Mouse (Mus musculus): ENCODE measurements at regions not wholly inside any gene's neighbourhood (a gene's known extent, or its start where the extent isn't known, plus 50 kb on each side); places are given as distances from the start of the nearest gene placed in this dataset.

GRCm38 (mm10) chr17:65173236-65173635 lies 337.4 kb upstream of the 4930583I09Rik start:
- H3K9me3 ChIP-seq (replicated peaks; ENCODE audit: control insufficient read depth, insufficient read depth, low read length, poor library complexity, severe bottlenecking) = no peaks in the 10 kb centered on the region
- H3K4me1 ChIP-seq (ENCODE audit: control insufficient read depth, insufficient read depth, low read length) = no peaks in the 10 kb centered on the region
- H3K36me3 ChIP-seq (ENCODE audit: control insufficient read depth, insufficient read depth, low read length, poor library complexity, severe bottlenecking) = no peaks in the 10 kb centered on the region
- no peak overlapping the region for H3K27ac ChIP-seq (ENCODE audit: insufficient read depth, low read length)
- no peaks in the 10 kb centered on the region for H3K27me3 ChIP-seq (ENCODE audit: control insufficient read depth, insufficient read depth, low read length, poor library complexity, severe bottlenecking)
- no peak overlapping the region for H3K9ac ChIP-seq (ENCODE audit: low read depth, poor library complexity, severe bottlenecking)
- TF ChIP-seq CTCF (IDR thresholded peaks at IDR 0.05; ENCODE audit: low read depth, low read length) (no peak), EP300 (IDR thresholded peaks at IDR 0.05; ENCODE audit: insufficient read depth, low read depth, low read length) (no peak), POLR2A (IDR thresholded peaks at IDR 0.05; ENCODE audit: insufficient read depth, low read length) (no peak)
- no peak overlapping the region for H3K4me3 ChIP-seq (ENCODE audit: low read depth, low read length)

- no peak overlapping the region for H3K4me3 ChIP-seq (ENCODE audit: low read depth, low read length)
- H3K36me3 ChIP-seq (ENCODE audit: control insufficient read depth, insufficient read depth, low read length, poor library complexity, severe bottlenecking) = no peaks in the 10 kb centered on the region
- H3K9me3 ChIP-seq (replicated peaks; ENCODE audit: control insufficient read depth, insufficient read depth, low read length, poor library complexity, severe bottlenecking) = no peaks in the 10 kb centered on the region
- no peaks in the 10 kb centered on the region for H3K27me3 ChIP-seq (ENCODE audit: control insufficient read depth, insufficient read depth, low read length, poor library complexity, severe bottlenecking)
- H3K27ac ChIP-seq (ENCODE audit: insufficient read depth, low read length) = no peak overlapping the region
- H3K4me1 ChIP-seq (ENCODE audit: control insufficient read depth, insufficient read depth, low read length) = no peaks in the 10 kb centered on the region
- no peak for TF ChIP-seq EP300 (IDR thresholded peaks at IDR 0.05; ENCODE audit: insufficient read depth, low read depth, low read length)
- TF ChIP-seq POLR2A (IDR thresholded peaks at IDR 0.05; ENCODE audit: insufficient read depth, low read length) = no peak
- no peak overlapping the region for H3K9ac ChIP-seq (ENCODE audit: low read depth, poor library complexity, severe bottlenecking)
Measured at GRCm38 (mm10) chr17:65170691-65171090, 334.8 kb upstream of the 4930583I09Rik start.

- Histone ChIP-seq H3K9me3 (replicated peaks; ENCODE audit: control insufficient read depth, insufficient read depth, low read length, poor library complexity, severe bottlenecking) (no peaks in the 10 kb centered on the region), H3K4me3 (ENCODE audit: low read depth, low read length) (no peak overlapping the region), H3K27me3 (ENCODE audit: control insufficient read depth, insufficient read depth, low read length, poor library complexity, severe bottlenecking) (no peaks in the 10 kb centered on the region), H3K36me3 (ENCODE audit: control insufficient read depth, insufficient read depth, low read length, poor library complexity, severe bottlenecking) (no peaks in the 10 kb centered on the region), H3K27ac (ENCODE audit: insufficient read depth, low read length) (no peak overlapping the region), H3K9ac (ENCODE audit: low read depth, poor library complexity, severe bottlenecking) (no peak overlapping the region), H3K4me1 (ENCODE audit: control insufficient read depth, insufficient read depth, low read length) (no peaks in the 10 kb centered on the region)
- no peak for TF ChIP-seq EP300 (IDR thresholded peaks at IDR 0.05; ENCODE audit: insufficient read depth, low read depth, low read length)
- TF ChIP-seq CTCF (IDR thresholded peaks at IDR 0.05; ENCODE audit: low read depth, low read length) = no peak
- no peak for TF ChIP-seq POLR2A (IDR thresholded peaks at IDR 0.05; ENCODE audit: insufficient read depth, low read length)
Measured at GRCm38 (mm10) chr17:65169981-65170617, 334.2 kb upstream of the 4930583I09Rik start.

- Histone ChIP-seq H3K27ac (ENCODE audit: insufficient read depth, low read length) (no peak overlapping the region), H3K9me3 (replicated peaks; ENCODE audit: control insufficient read depth, insufficient read depth, low read length, poor library complexity, severe bottlenecking) (peaks cover 6% of the 10 kb centered on the region; the same call in 1 of the 2 replicates), H3K4me1 (ENCODE audit: control insufficient read depth, insufficient read depth, low read length) (no peaks in the 10 kb centered on the region), H3K4me3 (ENCODE audit: low read depth, low read length) (no peak overlapping the region), H3K9ac (ENCODE audit: low read depth, poor library complexity, severe bottlenecking) (no peak overlapping the region), H3K27me3 (ENCODE audit: control insufficient read depth, insufficient read depth, low read length, poor library complexity, severe bottlenecking) (no peaks in the 10 kb centered on the region), H3K36me3 (ENCODE audit: control insufficient read depth, insufficient read depth, low read length, poor library complexity, severe bottlenecking) (no peaks in the 10 kb centered on the region)
- TF ChIP-seq CTCF (IDR thresholded peaks at IDR 0.05; ENCODE audit: low read depth, low read length) (no peak), POLR2A (IDR thresholded peaks at IDR 0.05; ENCODE audit: insufficient read depth, low read length) (no peak), EP300 (IDR thresholded peaks at IDR 0.05; ENCODE audit: insufficient read depth, low read depth, low read length) (no peak)
Measured at GRCm38 (mm10) chr17:65146376-65146775, 310.5 kb upstream of the 4930583I09Rik start.

- no peak overlapping the region for H3K27ac ChIP-seq (ENCODE audit: insufficient read depth, low read length)
- H3K4me3 ChIP-seq (ENCODE audit: low read depth, low read length) = no peak overlapping the region
- H3K9me3 ChIP-seq (replicated peaks; ENCODE audit: control insufficient read depth, insufficient read depth, low read length, poor library complexity, severe bottlenecking) = no peaks in the 10 kb centered on the region
- TF ChIP-seq EP300 (IDR thresholded peaks at IDR 0.05; ENCODE audit: insufficient read depth, low read depth, low read length) (no peak), POLR2A (IDR thresholded peaks at IDR 0.05; ENCODE audit: insufficient read depth, low read length) (no peak), CTCF (IDR thresholded peaks at IDR 0.05; ENCODE audit: low read depth, low read length) (no peak)
- H3K9ac ChIP-seq (ENCODE audit: low read depth, poor library complexity, severe bottlenecking) = no peak overlapping the region
- no peaks in the 10 kb centered on the region for H3K36me3 ChIP-seq (ENCODE audit: control insufficient read depth, insufficient read depth, low read length, poor library complexity, severe bottlenecking)
- H3K27me3 ChIP-seq (ENCODE audit: control insufficient read depth, insufficient read depth, low read length, poor library complexity, severe bottlenecking) = no peaks in the 10 kb centered on the region
- H3K4me1 ChIP-seq (ENCODE audit: control insufficient read depth, insufficient read depth, low read length) = no peaks in the 10 kb centered on the region
Measured at GRCm38 (mm10) chr17:65114651-65115050, 278.8 kb upstream of the 4930583I09Rik start.

GRCm38 (mm10) chr17:65113121-65113520 lies 277.2 kb upstream of the 4930583I09Rik start:
- TF ChIP-seq CTCF (IDR thresholded peaks at IDR 0.05; ENCODE audit: low read depth, low read length) = no peak
- no peak for TF ChIP-seq EP300 (IDR thresholded peaks at IDR 0.05; ENCODE audit: insufficient read depth, low read depth, low read length)
- TF ChIP-seq POLR2A (IDR thresholded peaks at IDR 0.05; ENCODE audit: insufficient read depth, low read length) = no peak
- Histone ChIP-seq H3K4me1 (ENCODE audit: control insufficient read depth, insufficient read depth, low read length) (no peaks in the 10 kb centered on the region), H3K27me3 (ENCODE audit: control insufficient read depth, insufficient read depth, low read length, poor library complexity, severe bottlenecking) (no peaks in the 10 kb centered on the region), H3K36me3 (ENCODE audit: control insufficient read depth, insufficient read depth, low read length, poor library complexity, severe bottlenecking) (no peaks in the 10 kb centered on the region), H3K9me3 (replicated peaks; ENCODE audit: control insufficient read depth, insufficient read depth, low read length, poor library complexity, severe bottlenecking) (no peaks in the 10 kb centered on the region), H3K4me3 (ENCODE audit: low read depth, low read length) (no peak overlapping the region), H3K9ac (ENCODE audit: low read depth, poor library complexity, severe bottlenecking) (no peak overlapping the region), H3K27ac (ENCODE audit: insufficient read depth, low read length) (no peak overlapping the region)

Data from ES-Bruce4 (cell line).